In the genomic region with DNA sequence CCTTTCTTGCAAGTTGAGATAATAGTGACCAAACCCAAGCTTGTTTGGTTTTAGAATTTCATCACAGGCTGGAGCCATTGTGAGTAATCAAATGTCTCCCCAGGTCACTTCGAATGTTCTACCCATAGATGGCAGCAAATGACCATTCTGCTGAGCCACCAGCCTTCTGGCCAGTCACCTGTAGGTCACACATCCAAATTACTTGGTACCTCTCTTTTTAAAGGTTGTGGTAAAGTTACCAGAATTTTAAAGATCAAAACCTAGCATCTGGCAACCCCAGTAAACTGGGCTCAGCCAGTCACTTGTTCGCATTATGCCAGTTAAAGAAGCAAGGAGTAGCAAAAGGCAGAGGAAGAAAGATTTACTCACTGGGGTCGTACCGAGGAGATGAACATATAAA, we compare ENCODE assay signal across 7 mouse cellular contexts. TPM values are rescaled to one million over a fixed set of nuclear protein-coding genes. Genes with fewer than 3 reads are reported as not detected.
DNase-seq lines count a peak whose midpoint lies in the region; ATAC-seq and TF ChIP-seq lines count a peak whose summit lies in the region.

No protein-coding gene starts in this region.

- no peak overlapping the region for H3K4me3 ChIP-seq in liver, embryonic 12.5 days
- H3K4me3 ChIP-seq in G1E (ENCODE audit: low read depth, low read length) = no peak overlapping the region

- no peak overlapping the region for H3K27ac ChIP-seq in liver, embryonic 12.5 days

- H3K4me1 ChIP-seq in liver, embryonic 12.5 days = no peaks in the 10 kb centered on the region
- H3K4me1 ChIP-seq in G1E (ENCODE audit: insufficient read depth, low read depth, low read length) = no peaks in the 10 kb centered on the region

- H3K9ac ChIP-seq in liver, embryonic 12.5 days = no peak overlapping the region

- no peaks in the 10 kb centered on the region for H3K36me3 ChIP-seq in liver, embryonic 12.5 days
- no peaks in the 10 kb centered on the region for H3K36me3 ChIP-seq in G1E (replicated peaks)

- peak; percentile 45; the same call in 1 of the 2 replicates for TF ChIP-seq CTCF in G1E (IDR thresholded peaks at IDR 0.05; ENCODE audit: low read depth, low read length)

- no peak overlapping the region for H3K4me2 ChIP-seq in liver, embryonic 12.5 days

- 51% methylated on average over 4 of the region's 4 CpGs for WGBS in liver, embryonic 12.5 days (ENCODE audit: insufficient replicate concordance)

- no peak for ATAC-seq in liver, embryonic 12.5 days
- no peak for ATAC-seq in G1E (ENCODE audit: extremely low read depth, insufficient number of reproducible peaks, low FRiP score, poor library complexity, severe bottlenecking)

- peak; percentile 16 for DNase-seq in liver
- DNase-seq in G1E (ENCODE audit: low spot score) = no peak
- DNase-seq in brain, adult 2 months (ENCODE audit: low read depth, low spot score) = peak; percentile 88
- peak; percentile 40 for DNase-seq in fibroblast of lung, adult 2 months (ENCODE audit: low read depth)
- DNase-seq in kidney, postnatal 4 days = peak; percentile 58 to 69
- peak; percentile 87 for DNase-seq in retina, embryonic 14.5 days (ENCODE audit: low spot score)

- no peaks in the 10 kb centered on the region for H3K9me3 ChIP-seq in liver, embryonic 12.5 days (replicated peaks)
- H3K9me3 ChIP-seq in G1E (replicated peaks) = no peaks in the 10 kb centered on the region

- H3K27me3 ChIP-seq in liver, embryonic 12.5 days (replicated peaks) = peaks cover 10% of the 10 kb centered on the region
- no peaks in the 10 kb centered on the region; the same call in 1 of the 2 replicates for H3K27me3 ChIP-seq in G1E (ENCODE audit: insufficient read depth, low read length)

RNA-seq across cellular contexts. Expression of a gene that starts 19.6 kb away (rescaled TPM):
- 0.19 and 0.20 TPM in 2 replicates for polyA plus RNA-seq in liver, embryonic 12.5 days (2016; fragmentation: Nextera tagmentation; extraction: Ambion mirVana)
- not detected in 2 replicates for total RNA-seq in G1E (2014; fragmentation: Nextera tagmentation)
- 0.05 and 0.06 TPM in 2 replicates for total RNA-seq in G1E (2017)
- not detected in 2 replicates for polyA plus RNA-seq in G1E (2012)

RNA-seq across cellular contexts. Expression of a gene that starts 35.9 kb away (rescaled TPM):
- polyA plus RNA-seq in liver, embryonic 12.5 days (2016; fragmentation: Nextera tagmentation; extraction: Ambion mirVana) = 8.3 and 9.0 TPM in 2 replicates
- 18.9 and 22.3 TPM in 2 replicates for total RNA-seq in G1E (2014; fragmentation: Nextera tagmentation)
- total RNA-seq in G1E (2017) = 14.8 and 16.6 TPM in 2 replicates
- polyA plus RNA-seq in G1E (2012) = 8.2 and 9.6 TPM in 2 replicates
